Mouse (Mus musculus) E14TG2a.4 (cell line): Measurements from ENCODE around the gene Dstyk.

Experiments used
- H3K27me3 ChIP-seq: 2 replicates; pipeline ENCODE4 v1.6.1; 2014; ENCODE audit warnings: low read length, control low read depth; ENCODE audit not compliant: insufficient read depth
- H3K36me3 ChIP-seq: 2 replicates; pipeline ENCODE4 v1.6.1; 2014; ENCODE audit warnings: low read length, control low read depth; ENCODE audit not compliant: insufficient read depth
- H3K4me1 ChIP-seq: replicated peaks from 2 replicates; pipeline ENCODE4 v1.6.1; 2014; ENCODE audit warnings: low read depth, low read length, control low read depth
- H3K4me3 ChIP-seq: replicated peaks from 2 replicates; pipeline ENCODE4 v1.5.1; 2014; ENCODE audit warnings: mild to moderate bottlenecking, low read length
- H3K9me3 ChIP-seq: 2 replicates; pipeline ENCODE4 v1.6.1; 2014; ENCODE audit warnings: low read length, control low read depth
- CTCF ChIP-seq: conservative IDR thresholded peaks from 2 replicates; pipeline ENCODE4 v1.5.1; 2014; ENCODE audit warnings: low read length
- NANOG ChIP-seq: IDR thresholded peaks from 2 replicates; pipeline ENCODE4 v1.6.1; 2014; ENCODE audit warnings: borderline replicate concordance, low read length, mixed read lengths
- POU5F1 ChIP-seq: IDR thresholded peaks from 2 replicates; pipeline ENCODE4 v1.6.1; 2014; ENCODE audit warnings: low read length, borderline replicate concordance

Gene Dstyk

GRCm38 (mm10) chr1:132505155-132505554 lies 87.8 kb downstream of the Dstyk start:
- TF ChIP-seq NANOG (no peak), POU5F1 (no peak), CTCF (no peak)
- H3K36me3 ChIP-seq, result peaks cover 99% of the 10 kb centered on the region
- no peaks in the 10 kb centered on the region for H3K27me3 ChIP-seq
- no peaks in the 10 kb centered on the region for H3K9me3 ChIP-seq
- peaks cover 23% of the 10 kb centered on the region for H3K4me1 ChIP-seq
- H3K4me3 ChIP-seq, result no peak overlapping the region

GRCm38 (mm10) chr1:132506058-132506457 lies 88.7 kb downstream of the Dstyk start, which contains the start of gene Tmem81:
Gene Tmem81, plus strand, starts transcription at chr1:132506230.
- Histone ChIP-seq H3K4me1 (peaks cover 23% of the 10 kb centered on the region), H3K9me3 (no peaks in the 10 kb centered on the region), H3K36me3 (peaks cover 93% of the 10 kb centered on the region), H3K4me3 (no peak within 1 kb of the TSS), H3K27me3 (no peaks in the 10 kb centered on the region)
- TF ChIP-seq POU5F1 (no peak), NANOG (no peak), CTCF (no peak)

GRCm38 (mm10) chr1:132506656-132507055 lies 89.3 kb downstream of the Dstyk start:
- TF ChIP-seq NANOG, result no peak
- TF ChIP-seq CTCF, result no peak
- no peak for TF ChIP-seq POU5F1
- Histone ChIP-seq H3K4me1 (peaks cover 23% of the 10 kb centered on the region), H3K4me3 (no peak overlapping the region), H3K36me3 (peaks cover 87% of the 10 kb centered on the region), H3K9me3 (no peaks in the 10 kb centered on the region), H3K27me3 (no peaks in the 10 kb centered on the region)

DNA sequence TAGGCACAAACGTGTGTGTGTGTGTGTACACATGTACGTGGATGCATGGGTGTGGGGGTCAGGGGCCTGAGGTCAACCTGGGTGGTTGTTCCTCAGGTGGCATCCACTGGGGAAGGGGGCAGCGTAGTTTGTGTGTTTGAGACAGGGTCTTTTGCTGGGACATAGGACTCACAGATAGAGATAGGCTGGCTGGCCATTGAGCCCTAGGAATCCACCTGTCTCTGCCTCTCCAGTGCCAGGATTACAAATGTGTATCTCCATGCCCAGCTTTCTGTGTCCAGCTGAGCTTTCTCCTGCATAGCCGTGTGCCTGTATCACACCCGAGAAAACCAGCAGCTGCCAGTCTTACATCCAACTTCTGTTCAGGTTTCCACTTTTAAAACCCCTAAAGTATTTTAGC lies 92.4 kb downstream of the Dstyk start:
- H3K27me3 ChIP-seq, result no peaks in the 10 kb centered on the region
- peaks cover 40% of the 10 kb centered on the region for H3K4me1 ChIP-seq
- peaks cover 56% of the 10 kb centered on the region for H3K36me3 ChIP-seq
- no peaks in the 10 kb centered on the region for H3K9me3 ChIP-seq
- no peak for TF ChIP-seq POU5F1
- H3K4me3 ChIP-seq, result no peak overlapping the region

DNA sequence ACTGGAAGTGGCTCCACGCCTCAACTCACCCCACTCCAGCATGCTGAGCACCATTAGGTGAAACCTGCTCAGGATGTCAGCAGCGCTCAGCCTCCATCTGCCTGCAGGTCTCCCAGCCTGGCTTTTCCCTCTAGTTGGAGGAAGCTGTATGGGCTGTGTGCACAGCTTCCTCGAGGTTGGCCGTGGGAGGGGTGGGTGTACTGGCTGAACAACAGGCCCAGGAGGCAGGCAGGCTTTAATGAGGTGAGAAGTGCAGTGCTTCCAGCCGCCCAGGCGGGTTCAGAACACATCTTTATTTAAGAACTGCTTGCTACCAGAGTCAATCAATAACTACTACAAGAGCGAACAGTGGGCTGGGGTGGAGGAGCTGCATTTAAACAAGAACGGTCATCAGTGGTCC lies 94.2 kb downstream of the Dstyk start:
- no peaks in the 10 kb centered on the region for H3K27me3 ChIP-seq
- TF ChIP-seq CTCF, result no peak
- no peak for TF ChIP-seq POU5F1
- no peak for TF ChIP-seq NANOG
- H3K4me1 ChIP-seq, result peaks cover 34% of the 10 kb centered on the region
- H3K4me3 ChIP-seq, result no peak overlapping the region
- peaks cover 43% of the 10 kb centered on the region for H3K36me3 ChIP-seq
- no peaks in the 10 kb centered on the region for H3K9me3 ChIP-seq

DNA sequence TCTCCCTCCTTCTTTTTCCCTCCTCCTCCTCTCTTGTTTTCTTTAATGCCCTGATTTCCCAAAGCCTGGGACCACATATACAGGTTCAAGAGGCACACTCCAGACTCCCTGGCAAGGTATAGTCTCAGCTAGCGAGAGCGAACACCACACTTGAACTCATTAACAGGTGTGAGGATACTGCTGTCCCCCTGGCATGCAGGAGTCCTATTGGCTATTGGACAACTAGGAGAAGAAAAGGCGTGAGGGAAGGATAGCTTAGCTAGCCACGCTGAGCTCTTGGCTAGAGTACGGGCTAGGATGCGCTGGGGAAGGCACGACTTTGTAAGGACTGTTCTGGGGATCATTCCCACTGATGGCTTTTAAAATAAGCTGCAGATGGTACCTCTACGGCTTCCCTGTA lies 94.8 kb downstream of the Dstyk start:
- Histone ChIP-seq H3K4me1 (peaks cover 33% of the 10 kb centered on the region), H3K36me3 (peaks cover 37% of the 10 kb centered on the region), H3K9me3 (no peaks in the 10 kb centered on the region), H3K4me3 (no peak overlapping the region), H3K27me3 (no peaks in the 10 kb centered on the region)
- TF ChIP-seq NANOG (no peak), CTCF (no peak), POU5F1 (no peak)

DNA sequence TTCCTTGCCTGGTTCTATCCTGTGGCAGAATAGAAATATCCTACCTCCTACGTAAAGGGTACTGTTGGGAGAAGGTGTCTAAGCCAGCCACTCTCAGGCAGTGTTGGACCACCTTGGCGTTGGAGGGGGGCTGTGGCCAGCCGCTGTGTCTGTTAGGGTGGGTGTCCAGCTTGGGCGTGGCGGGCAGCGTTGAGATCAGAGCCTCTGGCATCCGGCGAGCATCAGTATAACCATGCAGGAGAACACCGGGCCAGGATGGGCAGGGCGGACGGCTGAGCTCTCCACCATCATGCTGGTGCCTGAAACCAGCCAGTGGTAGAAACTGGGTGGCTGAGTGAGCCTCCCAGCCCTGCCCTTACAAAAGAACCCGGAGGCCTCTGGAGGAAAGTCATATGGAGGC lies 98.0 kb downstream of the Dstyk start:
- H3K27me3 ChIP-seq, result no peaks in the 10 kb centered on the region
- H3K4me3 ChIP-seq, result no peak overlapping the region
- no peaks in the 10 kb centered on the region for H3K9me3 ChIP-seq
- H3K36me3 ChIP-seq, result peaks cover 5% of the 10 kb centered on the region
- peaks cover 23% of the 10 kb centered on the region for H3K4me1 ChIP-seq
- no peak for TF ChIP-seq NANOG
- TF ChIP-seq CTCF, result no peak
- no peak for TF ChIP-seq POU5F1
